Mouse (Mus musculus) cerebral cortex, adult 2 months (tissue): ENCODE results near the gene Cdkn2a.

ENCODE experiments used
- WGBS: fragments of 180-500 bp; shearing (Covaris S2); methylation state at CpG from one replicate; pipeline ENCODE4 v1.1.7; 2018; 5-methylcytosine and 5-hydroxymethylcytosine counted together

The Cdkn2a gene

GRCm38 (mm10) chr4:89294486-89295440 is at the start of gene Cdkn2a:
TSS of gene Cdkn2a (minus strand) at chr4:89294653.
- under 1% methylated on average over 113 of the region's 117 CpGs for WGBS

- WGBS, result 60% methylated on average over 13 of the region's 13 CpGs
Observed at GRCm38 (mm10) chr4:89313461-89313860, 19.0 kb upstream of the Cdkn2a start.

- 1% methylated on average over 61 of the region's 61 CpGs for WGBS
Observed at GRCm38 (mm10) chr4:89310491-89311254, 16.2 kb upstream of the Cdkn2a start, which contains the start of gene Cdkn2b. TSS of gene Cdkn2b (minus strand) at chr4:89311039.

- 16% methylated on average over 11 of the region's 11 CpGs for WGBS
Observed at GRCm38 (mm10) chr4:89309996-89310395, 15.5 kb upstream of the Cdkn2a start.

GRCm38 (mm10) chr4:89308001-89308400 is 13.5 kb upstream of the Cdkn2a start:
- WGBS, result 45% methylated on average over 3 of the region's 3 CpGs

GRCm38 (mm10) chr4:89306798-89307365 is 12.4 kb upstream of the Cdkn2a start:
- WGBS, result 30% methylated on average over 25 of the region's 25 CpGs

- WGBS, result 20% methylated on average over 3 of the region's 3 CpGs
Observed at GRCm38 (mm10) chr4:89305691-89306090, 11.2 kb upstream of the Cdkn2a start.

- WGBS, result 9% methylated on average over 14 of the region's 14 CpGs
Observed at GRCm38 (mm10) chr4:89303281-89303995, 9.0 kb upstream of the Cdkn2a start.

- WGBS, result 29% methylated on average over 1 of the region's 1 CpGs
Observed at GRCm38 (mm10) chr4:89302129-89302528, 7.7 kb upstream of the Cdkn2a start.

GRCm38 (mm10) chr4:89299721-89300120 is 5.3 kb upstream of the Cdkn2a start:
- WGBS, result 40% methylated on average over 2 of the region's 2 CpGs

GRCm38 (mm10) chr4:89295441-89296220 is 1.2 kb upstream of the Cdkn2a start:
- 14% methylated on average over 31 of the region's 31 CpGs for WGBS

GRCm38 (mm10) chr4:89294091-89294485 is 365 bp downstream of the Cdkn2a start:
- WGBS, result 7% methylated on average over 26 of the region's 26 CpGs

GRCm38 (mm10) chr4:89293516-89293915 is 937 bp downstream of the Cdkn2a start:
- 65% methylated on average over 7 of the region's 7 CpGs for WGBS

- WGBS, result 6% methylated on average over 4 of the region's 4 CpGs
Observed at GRCm38 (mm10) chr4:89289028-89289427, 5.4 kb downstream of the Cdkn2a start.

GRCm38 (mm10) chr4:89286566-89286965 is 7.9 kb downstream of the Cdkn2a start:
- 10% methylated on average over 1 of the region's 1 CpGs for WGBS

- 41% methylated on average over 7 of the region's 7 CpGs for WGBS
Observed at GRCm38 (mm10) chr4:89285688-89286087, 8.8 kb downstream of the Cdkn2a start.

GRCm38 (mm10) chr4:89282661-89283060 is 11.8 kb downstream of the Cdkn2a start:
- 6% methylated on average over 12 of the region's 12 CpGs for WGBS

- 2% methylated on average over 25 of the region's 25 CpGs for whole genome bisulfite sequencing
Observed at GRCm38 (mm10) chr4:89282036-89282566, 12.4 kb downstream of the Cdkn2a start.

- 4% methylated on average over 7 of the region's 7 CpGs for WGBS
Observed at GRCm38 (mm10) chr4:89281236-89281635, 13.2 kb downstream of the Cdkn2a start.

- WGBS, result 3% methylated on average over 2 of the region's 2 CpGs
Observed at GRCm38 (mm10) chr4:89279641-89280040, 14.8 kb downstream of the Cdkn2a start.
